Mouse (Mus musculus) heart, embryonic 15.5 days (tissue): ENCODE data around the gene Pcsk5. TPM values are rescaled to one million over a fixed set of nuclear protein-coding genes. Genes with fewer than 3 reads are reported as not detected.

Experiments used
- ATAC-seq: fragments of 200-750 bp; cut with Nextera tagmentation; replicated peaks from 2 replicates; pipeline ENCODE4 v1.8.0; 2017; ENCODE audit warnings: low read depth, moderate TSS enrichment; ENCODE audit not compliant: insufficient number of reproducible peaks, insufficient read depth, low FRiP score
- H3K27ac ChIP-seq: fragments of 300-500 bp; sonication (generic); 2 replicates; pipeline ENCODE4 v1.5.1; 2015; ENCODE audit warnings: mild to moderate bottlenecking, inconsistent platforms
- H3K27me3 ChIP-seq: fragments of 300-500 bp; sonication (generic); 2 replicates; pipeline ENCODE4 v1.6.1; 2015; ENCODE audit warnings: inconsistent platforms
- H3K36me3 ChIP-seq: fragments of 300-500 bp; sonication (generic); 2 replicates; pipeline ENCODE4 v1.6.1; 2015; ENCODE audit warnings: mild to moderate bottlenecking, inconsistent platforms
- H3K4me1 ChIP-seq: fragments of 300-500 bp; sonication (generic); replicated peaks from 2 replicates; pipeline ENCODE4 v1.6.1; 2015; ENCODE audit warnings: inconsistent platforms
- H3K4me2 ChIP-seq: fragments of 300-500 bp; sonication (generic); 2 replicates; pipeline ENCODE4 v1.6.1; 2015; ENCODE audit warnings: inconsistent platforms, mild to moderate bottlenecking, moderate library complexity
- H3K4me3 ChIP-seq: fragments of 300-500 bp; sonication (generic); 2 replicates; pipeline ENCODE4 v1.5.1; 2015; ENCODE audit warnings: mild to moderate bottlenecking, inconsistent platforms
- H3K9ac ChIP-seq: fragments of 300-500 bp; sonication (generic); 2 replicates; pipeline ENCODE4 v1.6.1; 2015; ENCODE audit warnings: mild to moderate bottlenecking, inconsistent platforms
- H3K9me3 ChIP-seq: fragments of 300-500 bp; sonication (generic); replicated peaks from 2 replicates; pipeline ENCODE4 v1.6.1; 2016; ENCODE audit warnings: inconsistent platforms
- WGBS: fragments of 180-500 bp; shearing (Covaris S2); methylation state at CpG from one replicate; pipeline ENCODE4 v1.1.7; 2015; ENCODE audit warnings: mixed read lengths; 5-methylcytosine and 5-hydroxymethylcytosine counted together
- polyA plus RNA-seq: library from polyadenylated mRNA; unstranded; fragments of >200 nt; fragmentation: Nextera tagmentation; extraction: Ambion mirVana; gene quantifications from 2 replicates; pipeline ENCODE4 v1.2.1, GENCODE M21; 2015

Gene Pcsk5
- polyA plus RNA-seq, 1 experiment from 2014 or later: 11.3 TPM

DNA sequence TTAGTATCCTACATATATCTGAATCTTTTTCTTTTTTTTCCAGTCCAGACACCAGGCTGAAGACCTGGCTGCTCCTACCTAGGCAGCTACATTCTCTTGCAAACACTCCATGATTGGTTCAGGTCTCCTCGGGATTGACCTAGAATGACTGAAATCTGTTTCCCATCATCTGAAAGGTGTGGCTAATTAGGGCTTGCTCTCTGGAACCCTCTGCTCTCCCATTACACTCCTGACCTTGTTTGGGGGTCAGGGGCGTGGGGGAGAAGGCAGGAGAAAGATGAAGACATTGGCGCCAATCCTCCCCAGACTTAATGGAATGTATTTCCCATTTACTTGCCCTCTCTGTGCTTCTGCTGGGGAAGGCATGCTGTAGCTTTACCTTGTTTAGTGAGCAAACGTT lies 366.2 kb downstream of the Pcsk5 start:
- H3K4me2 ChIP-seq: no peak overlapping the region
- H3K4me3 ChIP-seq: no peak overlapping the region
- ATAC-seq: no peak
- H3K27ac ChIP-seq: no peak overlapping the region
- H3K9ac ChIP-seq: no peak overlapping the region
- no peaks in the 10 kb centered on the region for H3K9me3 ChIP-seq
- no peaks in the 10 kb centered on the region for H3K36me3 ChIP-seq
- H3K4me1 ChIP-seq: no peaks in the 10 kb centered on the region
- no peaks in the 10 kb centered on the region for H3K27me3 ChIP-seq
- WGBS: 72% methylated on average over 4 of the region's 4 CpGs

DNA sequence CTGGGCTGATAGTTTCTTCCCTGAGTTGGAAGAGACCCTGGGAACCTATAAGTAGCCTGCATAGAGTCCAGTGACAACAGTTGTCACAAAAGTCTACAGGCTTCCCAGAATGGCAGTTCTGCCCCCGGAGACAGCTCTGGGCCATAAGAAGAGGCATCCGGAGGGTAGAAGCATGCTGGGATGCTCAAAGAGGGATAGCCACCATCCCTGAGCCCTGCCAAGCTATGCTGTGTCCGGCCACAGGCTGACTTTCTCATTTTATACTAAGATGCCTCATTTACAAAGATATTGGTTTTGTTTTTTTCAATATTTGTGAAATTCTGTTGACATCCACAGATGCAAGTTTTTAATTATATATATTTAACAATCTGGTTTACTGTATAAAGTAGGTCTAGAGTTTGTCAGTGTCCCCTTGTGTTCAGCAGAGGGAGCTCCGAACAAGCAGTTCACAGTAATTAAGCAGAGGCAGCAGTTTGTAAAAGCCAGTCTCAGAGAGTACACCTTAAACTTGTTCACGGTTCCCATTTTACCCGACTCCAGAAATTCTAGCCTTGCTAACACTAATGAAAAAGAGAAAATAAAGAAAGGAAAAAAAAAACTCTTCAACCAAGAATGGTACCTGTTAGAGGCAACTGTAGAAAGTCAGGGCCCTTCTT lies 369.7 kb downstream of the Pcsk5 start:
- no peaks in the 10 kb centered on the region for H3K27me3 ChIP-seq
- no peak overlapping the region for H3K4me3 ChIP-seq
- no peak for ATAC-seq
- no peaks in the 10 kb centered on the region for H3K36me3 ChIP-seq
- no peaks in the 10 kb centered on the region for H3K4me1 ChIP-seq
- no peaks in the 10 kb centered on the region for H3K9me3 ChIP-seq
- H3K9ac ChIP-seq: no peak overlapping the region
- 46% methylated on average over 6 of the region's 6 CpGs for WGBS
- H3K27ac ChIP-seq: no peak overlapping the region
- no peak overlapping the region for H3K4me2 ChIP-seq

DNA sequence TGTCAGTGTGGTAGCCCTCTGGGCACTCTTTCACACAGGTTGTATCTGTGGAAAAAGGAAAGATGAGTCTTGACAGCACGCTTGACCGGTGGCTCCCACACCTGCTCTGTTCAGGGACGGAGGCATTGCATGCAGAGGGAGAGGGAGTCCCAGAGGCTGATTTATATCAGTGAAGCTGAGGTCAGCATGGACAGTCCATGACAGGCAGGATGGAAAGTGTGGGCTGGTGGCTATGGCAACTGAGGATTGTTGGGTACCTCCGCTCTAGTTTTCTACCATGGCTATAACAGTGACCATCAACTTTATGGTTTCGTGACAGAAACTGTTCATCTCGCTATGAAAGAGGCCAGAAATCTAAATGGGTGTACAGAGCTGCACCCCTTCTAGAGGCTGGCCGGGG lies 385.4 kb downstream of the Pcsk5 start:
- Histone ChIP-seq H3K4me1 (no peaks in the 10 kb centered on the region), H3K4me2 (no peak overlapping the region)
- WGBS: 78% methylated on average over 7 of the region's 7 CpGs

DNA sequence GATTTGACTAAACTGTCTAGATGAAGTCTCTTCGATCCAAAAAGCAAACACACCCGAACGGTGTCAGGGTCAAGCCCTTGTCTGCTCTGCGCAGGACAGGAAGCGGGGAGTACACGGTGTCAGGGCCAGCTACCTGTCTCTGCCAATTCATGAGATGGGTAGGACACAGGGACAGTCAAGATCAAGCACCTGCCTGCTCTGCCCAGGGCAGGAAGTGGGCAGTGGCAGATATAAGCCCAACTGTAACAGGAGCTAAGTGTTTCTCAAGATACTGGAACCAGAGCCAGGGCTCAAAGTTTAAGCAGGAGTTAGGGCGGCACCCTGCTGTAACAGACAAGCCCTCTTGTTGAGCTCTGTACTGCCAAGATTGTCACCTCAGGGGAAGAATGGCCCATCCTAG lies 393.9 kb downstream of the Pcsk5 start:
- Histone ChIP-seq H3K27me3 (no peaks in the 10 kb centered on the region), H3K36me3 (no peaks in the 10 kb centered on the region), H3K4me1 (no peaks in the 10 kb centered on the region), H3K9ac (no peak overlapping the region), H3K9me3 (no peaks in the 10 kb centered on the region), H3K27ac (no peak overlapping the region), H3K4me3 (no peak overlapping the region), H3K4me2 (no peak overlapping the region)
- no peak for ATAC-seq
- 83% methylated on average over 7 of the region's 7 CpGs for WGBS

More for the DNA sequence above, 385.4 kb downstream of the Pcsk5 start:
- Histone ChIP-seq H3K9me3 (no peaks in the 10 kb centered on the region), H3K27ac (no peak overlapping the region), H3K27me3 (no peaks in the 10 kb centered on the region), H3K4me3 (no peak overlapping the region), H3K9ac (no peak overlapping the region), H3K36me3 (no peaks in the 10 kb centered on the region)
- ATAC-seq: no peak

DNA sequence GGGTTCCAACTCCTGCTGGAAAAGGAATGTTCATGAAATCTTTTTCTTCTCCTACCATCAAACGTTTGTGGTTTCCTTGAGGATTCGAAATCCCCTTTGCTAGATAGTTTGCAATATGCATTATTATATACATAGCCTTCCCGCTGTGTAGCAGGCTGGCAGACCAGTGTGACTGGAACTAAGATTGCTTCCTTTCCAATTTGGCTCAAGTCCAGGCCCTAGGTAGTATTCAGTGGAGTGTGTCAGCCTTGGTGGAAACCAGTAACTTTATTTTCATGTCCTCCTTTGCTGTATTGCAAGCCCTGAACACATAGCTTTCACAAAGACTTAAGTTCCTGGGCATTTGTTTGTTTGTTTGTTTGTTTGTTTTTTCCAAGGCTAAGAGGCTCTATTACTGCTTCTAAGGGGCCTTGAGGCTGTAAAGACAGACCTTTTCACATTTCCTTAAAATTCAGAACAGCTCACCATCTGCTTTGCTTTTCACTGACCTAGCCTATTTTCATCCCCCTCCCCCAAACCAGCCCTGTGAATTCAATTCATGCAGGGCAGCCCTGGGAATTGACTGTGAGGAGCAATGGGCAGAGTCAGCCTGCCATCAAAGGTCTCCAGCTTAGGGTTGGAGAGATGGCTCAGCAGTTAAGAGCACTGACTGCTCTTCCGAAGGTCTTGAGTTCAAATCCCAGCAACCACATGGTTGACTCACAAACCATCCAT lies 397.8 kb downstream of the Pcsk5 start:
- 56% methylated on average over 4 of the region's 4 CpGs for WGBS
- no peaks in the 10 kb centered on the region for H3K4me1 ChIP-seq
- no peaks in the 10 kb centered on the region for H3K27me3 ChIP-seq
- no peak overlapping the region for H3K27ac ChIP-seq
- H3K9ac ChIP-seq: no peak overlapping the region
- no peak overlapping the region for H3K4me2 ChIP-seq
- H3K9me3 ChIP-seq: no peaks in the 10 kb centered on the region
- no peaks in the 10 kb centered on the region for H3K36me3 ChIP-seq
- no peak overlapping the region for H3K4me3 ChIP-seq
- ATAC-seq: no peak

DNA sequence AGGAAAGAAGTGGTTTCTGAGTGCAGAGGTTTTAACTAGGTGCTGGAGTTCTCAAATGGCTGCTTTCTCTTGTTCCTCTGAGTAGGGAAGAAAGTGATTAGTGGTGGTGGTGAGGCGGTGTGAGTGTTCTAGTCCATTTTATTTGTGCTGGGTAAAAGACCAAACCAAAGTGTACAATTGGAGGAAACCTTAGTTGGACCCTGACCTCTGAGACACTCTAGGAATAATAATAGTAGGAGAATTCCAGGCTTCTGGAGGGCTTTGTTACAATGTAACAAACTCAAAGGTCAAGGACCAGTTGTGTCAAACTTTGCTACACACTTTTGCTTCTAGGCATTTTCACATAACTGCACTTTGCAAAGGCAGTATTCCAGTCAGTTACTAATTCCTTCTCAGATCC lies 400.8 kb downstream of the Pcsk5 start:
- no peak overlapping the region for H3K27ac ChIP-seq
- H3K4me3 ChIP-seq: no peak overlapping the region
- H3K4me2 ChIP-seq: no peak overlapping the region
- H3K9ac ChIP-seq: no peak overlapping the region
- ATAC-seq: no peak
- no peaks in the 10 kb centered on the region for H3K36me3 ChIP-seq
- no peaks in the 10 kb centered on the region for H3K9me3 ChIP-seq
- no peaks in the 10 kb centered on the region for H3K27me3 ChIP-seq
- 89% methylated on average over 1 of the region's 1 CpGs for WGBS
- H3K4me1 ChIP-seq: no peaks in the 10 kb centered on the region

DNA sequence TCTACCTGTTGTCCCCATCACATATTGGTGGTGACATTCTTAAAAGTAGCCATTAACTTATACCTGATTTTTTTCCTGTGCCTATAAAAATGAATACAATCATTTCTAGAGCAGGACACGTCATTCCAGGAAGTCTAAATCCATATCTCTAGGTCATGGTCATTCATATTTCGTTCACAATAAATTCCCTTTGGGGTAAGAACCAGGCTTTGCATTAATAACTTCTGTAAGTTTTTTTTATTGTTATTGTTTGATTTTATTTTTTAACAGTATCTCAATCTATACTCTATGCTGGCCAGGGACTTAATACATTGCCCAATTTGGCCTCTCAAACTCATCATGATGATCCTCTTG lies 408.9 kb downstream of the Pcsk5 start:
- Histone ChIP-seq H3K4me1 (no peaks in the 10 kb centered on the region), H3K27ac (no peak overlapping the region), H3K4me2 (no peak overlapping the region), H3K9me3 (no peaks in the 10 kb centered on the region), H3K27me3 (no peaks in the 10 kb centered on the region), H3K9ac (no peak overlapping the region), H3K36me3 (no peaks in the 10 kb centered on the region), H3K4me3 (no peak overlapping the region)
- WGBS: 75% methylated on average over 2 of the region's 2 CpGs
- ATAC-seq: no peak

DNA sequence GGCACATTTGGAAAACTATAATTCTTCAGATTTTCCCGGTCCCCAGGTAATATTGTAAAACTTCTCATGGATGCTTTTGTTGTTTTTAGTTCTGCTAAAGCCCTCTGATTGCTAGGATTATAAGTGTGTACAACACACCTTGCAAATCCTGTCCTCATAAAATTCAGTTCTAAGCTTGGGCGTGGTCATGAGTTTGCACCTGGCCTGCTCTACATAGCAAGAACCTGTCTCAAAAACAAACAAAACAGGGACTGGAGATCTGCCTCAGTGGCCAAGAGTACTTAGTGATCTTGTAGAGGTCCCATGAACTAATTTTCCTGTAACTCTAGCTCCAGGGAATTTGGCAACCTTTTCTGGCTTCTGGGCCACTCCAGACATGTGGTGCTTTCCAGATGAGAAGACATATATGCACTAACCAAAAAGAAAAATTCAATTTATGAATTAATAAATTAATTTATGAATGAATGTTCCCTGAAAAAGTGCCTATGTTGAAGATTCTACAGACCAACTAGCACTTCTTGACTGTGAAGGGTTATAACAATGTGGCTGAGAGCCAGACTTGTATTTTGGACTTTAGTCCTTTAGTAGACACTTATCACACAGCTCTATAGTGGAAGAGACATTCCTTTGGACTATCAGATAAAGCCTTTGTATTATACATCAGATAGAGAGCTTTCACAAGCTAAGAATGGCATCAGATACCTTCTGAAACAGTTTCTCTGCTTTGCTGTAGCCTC lies 409.4 kb downstream of the Pcsk5 start:
- WGBS: 84% methylated on average over 2 of the region's 2 CpGs
- Histone ChIP-seq H3K4me2 (no peak overlapping the region), H3K36me3 (no peaks in the 10 kb centered on the region), H3K4me1 (no peaks in the 10 kb centered on the region), H3K9me3 (no peaks in the 10 kb centered on the region), H3K4me3 (no peak overlapping the region), H3K27me3 (no peaks in the 10 kb centered on the region), H3K9ac (no peak overlapping the region), H3K27ac (no peak overlapping the region)
- no peak for ATAC-seq

DNA sequence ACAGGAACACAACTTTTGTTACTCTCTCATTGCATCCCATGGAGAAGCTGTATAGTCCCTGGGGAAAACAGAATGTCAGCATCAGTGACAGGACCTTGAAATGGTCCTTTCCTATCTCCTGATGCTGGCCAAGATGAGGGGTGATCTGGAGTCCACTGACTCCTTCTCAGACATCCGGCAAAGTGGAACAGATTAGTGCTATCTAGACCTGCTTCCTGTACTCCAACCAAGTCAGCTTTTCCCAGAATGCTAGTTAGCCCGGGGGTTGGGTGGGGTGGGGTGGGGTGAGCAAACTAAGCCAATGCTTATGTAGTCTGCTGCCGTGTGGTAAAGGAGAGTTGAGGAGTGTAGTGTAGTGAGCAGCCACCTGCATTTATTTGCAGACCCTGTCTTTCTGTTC lies 414.1 kb downstream of the Pcsk5 start:
- no peak overlapping the region for H3K9ac ChIP-seq
- no peaks in the 10 kb centered on the region; the same call in 1 of the 2 replicates for H3K4me1 ChIP-seq
- H3K27me3 ChIP-seq: no peaks in the 10 kb centered on the region
- no peak overlapping the region for H3K27ac ChIP-seq
- no peaks in the 10 kb centered on the region for H3K36me3 ChIP-seq
- H3K4me3 ChIP-seq: no peak overlapping the region
- WGBS: 34% methylated on average over 3 of the region's 3 CpGs
- no peaks in the 10 kb centered on the region for H3K9me3 ChIP-seq
- no peak; the same call in 1 of the 2 replicates for ATAC-seq
- no peak overlapping the region for H3K4me2 ChIP-seq

DNA sequence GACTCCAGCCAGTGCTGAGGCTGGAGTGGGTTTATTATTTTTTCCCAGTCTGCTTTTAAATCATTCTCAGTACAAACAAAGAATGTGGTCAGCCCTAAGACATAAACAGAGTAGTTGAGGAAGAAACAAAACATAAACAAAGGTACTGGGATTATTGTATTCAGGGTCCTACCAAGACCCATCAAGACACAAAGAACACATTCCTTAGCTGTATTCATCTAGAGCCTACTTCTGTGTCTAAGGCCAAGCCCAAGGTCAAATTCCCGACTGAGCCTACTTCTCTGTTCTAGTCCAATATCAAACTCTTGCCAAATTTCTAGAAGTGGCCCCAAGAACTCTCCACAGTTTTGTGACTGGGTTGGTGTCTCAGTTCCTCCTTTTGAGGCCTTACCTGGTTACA lies 419.6 kb downstream of the Pcsk5 start:
- Histone ChIP-seq H3K9me3 (no peaks in the 10 kb centered on the region), H3K4me1 (no peaks in the 10 kb centered on the region; the same call in 1 of the 2 replicates), H3K4me2 (no peak overlapping the region), H3K4me3 (no peak overlapping the region), H3K27ac (no peak overlapping the region), H3K27me3 (no peaks in the 10 kb centered on the region), H3K36me3 (no peaks in the 10 kb centered on the region), H3K9ac (no peak overlapping the region)
- WGBS: 54% methylated on average over 1 of the region's 1 CpGs
- ATAC-seq: no peak

DNA sequence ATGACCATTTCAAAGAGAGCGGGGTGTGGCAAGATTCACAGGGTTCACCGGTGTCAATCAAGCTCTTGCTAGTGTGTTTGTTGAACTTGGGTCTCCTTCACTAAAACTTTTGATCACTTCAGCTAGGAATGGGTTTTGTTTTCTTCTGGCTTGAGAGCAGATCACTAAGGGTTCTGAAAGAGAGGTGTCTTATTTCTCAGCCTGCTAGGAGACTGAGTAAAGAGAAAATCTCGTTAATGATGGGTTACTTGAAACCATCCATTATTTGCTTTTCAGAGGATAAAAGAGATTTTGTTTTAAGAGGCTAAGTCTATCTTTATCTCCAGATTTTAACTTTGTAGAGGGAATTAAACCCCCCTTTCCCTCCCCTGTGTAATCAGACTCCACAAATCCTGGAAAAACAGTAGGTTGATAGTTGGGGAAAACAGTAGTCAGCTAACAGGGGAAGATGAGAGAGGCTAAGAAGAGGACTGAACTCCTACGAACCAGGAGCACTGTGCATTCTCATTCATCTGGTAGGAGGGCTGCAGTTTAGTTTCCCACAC lies 424.4 kb downstream of the Pcsk5 start:
- Histone ChIP-seq H3K27me3 (no peaks in the 10 kb centered on the region), H3K4me2 (no peak overlapping the region), H3K4me1 (no peaks in the 10 kb centered on the region), H3K9me3 (no peaks in the 10 kb centered on the region), H3K4me3 (no peak overlapping the region), H3K9ac (no peak overlapping the region), H3K36me3 (no peaks in the 10 kb centered on the region), H3K27ac (no peak overlapping the region)
- no peak for ATAC-seq
- 55% methylated on average over 4 of the region's 4 CpGs for WGBS
